Mouse (Mus musculus) forebrain, postnatal 0 days (tissue): ENCODE measurements around the gene Cacna2d3. TPM values are rescaled to one million over a fixed set of nuclear protein-coding genes. Genes with fewer than 3 reads are reported as not detected.

Source experiments
- ATAC-seq: fragments of 200-750 bp; cut with Nextera tagmentation; 2 replicates; pipeline ENCODE4 v1.8.0; 2017; ENCODE audit warnings: mild to moderate bottlenecking, moderate library complexity
- DNase-seq: peaks from one replicate; pipeline ENCODE4 v3.0.0-alpha.2; 2015
- H3K27ac ChIP-seq: fragments of 300-500 bp; sonication (generic); 2 replicates; pipeline ENCODE4 v1.5.1; 2014; ENCODE audit warnings: low read depth, mild to moderate bottlenecking, antibody characterized with exemption, low read length, moderate library complexity, mixed read lengths
- H3K27me3 ChIP-seq: fragments of 300-500 bp; sonication (generic); 2 replicates; pipeline ENCODE4 v1.6.1; 2014; ENCODE audit warnings: mild to moderate bottlenecking, low read length, mixed read lengths; ENCODE audit not compliant: insufficient read depth
- H3K36me3 ChIP-seq: fragments of 300-500 bp; sonication (generic); 2 replicates; pipeline ENCODE4 v1.6.1; 2014; ENCODE audit warnings: mild to moderate bottlenecking, moderate library complexity; ENCODE audit not compliant: insufficient read depth
- H3K4me1 ChIP-seq: fragments of 300-500 bp; sonication (generic); 2 replicates; pipeline ENCODE4 v1.6.1; 2014; ENCODE audit warnings: antibody characterized with exemption; ENCODE audit not compliant: insufficient read depth
- H3K4me2 ChIP-seq: fragments of 300-500 bp; sonication (generic); 2 replicates; pipeline ENCODE4 v1.6.1; 2014; ENCODE audit warnings: low read depth, mild to moderate bottlenecking, moderate library complexity
- H3K4me3 ChIP-seq: fragments of 300-500 bp; sonication (generic); 2 replicates; pipeline ENCODE4 v1.5.1; 2014; ENCODE audit warnings: low read depth, low read length, mixed read lengths
- H3K9ac ChIP-seq: fragments of 300-500 bp; sonication (generic); 2 replicates; pipeline ENCODE4 v1.6.1; 2014; ENCODE audit warnings: mild to moderate bottlenecking
- H3K9me3 ChIP-seq: fragments of 300-500 bp; sonication (generic); 2 replicates; pipeline ENCODE4 v1.6.1; 2016; ENCODE audit warnings: low read length
- CTCF ChIP-seq: sonication (generic); IDR thresholded peaks from 2 replicates; pipeline ENCODE4 v1.5.1; 2016; ENCODE audit warnings: antibody characterized with exemption, control low read depth, low read depth
- WGBS: fragments of 180-500 bp; shearing (Covaris S2); extraction: QIAGEN DNeasy Blood & Tissue Kit; methylation state at CpG from one replicate; pipeline ENCODE4 v1.1.7; 2014; 5-methylcytosine and 5-hydroxymethylcytosine counted together
- polyA plus RNA-seq: library from polyadenylated mRNA; unstranded; fragments of >200 nt; fragmentation: Nextera tagmentation; extraction: Ambion mirVana; gene quantifications from 2 replicates; pipeline ENCODE4 v1.2.1, GENCODE M21; 2015
- total RNA-seq: library from RNA; depleted of rRNA; stranded (reverse); fragments of >200 nt; gene quantifications from 2 replicates; pipeline ENCODE4 v1.2.3, GENCODE M21; 2014

Cacna2d3 gene
- total and polyA plus RNA-seq, 2 experiments from 2014 or later: 28.1 to 37.7 TPM

- H3K9me3 ChIP-seq: no peaks in the 10 kb centered on the region
- DNase-seq (no peak), ATAC-seq (no peak)
- no peak overlapping the region for H3K4me3 ChIP-seq
- TF ChIP-seq CTCF: no peak
- H3K9ac ChIP-seq: no peak overlapping the region
- no peaks in the 10 kb centered on the region for H3K36me3 ChIP-seq
- H3K4me2 ChIP-seq: no peak overlapping the region
- H3K27me3 ChIP-seq: no peaks in the 10 kb centered on the region
- H3K27ac ChIP-seq: no peak overlapping the region
- H3K4me1 ChIP-seq: peaks cover 5% of the 10 kb centered on the region; the same call in 1 of the 2 replicates
Observed at GRCm38 (mm10) chr14:29228471-29228870, 493.2 kb downstream of the Cacna2d3 start.

GRCm38 (mm10) chr14:29227959-29228358 lies 493.7 kb downstream of the Cacna2d3 start:
- Histone ChIP-seq H3K4me1 (peaks cover 5% of the 10 kb centered on the region; the same call in 1 of the 2 replicates), H3K27me3 (no peaks in the 10 kb centered on the region), H3K9me3 (no peaks in the 10 kb centered on the region), H3K4me3 (no peak overlapping the region), H3K9ac (no peak overlapping the region), H3K4me2 (no peak overlapping the region), H3K36me3 (no peaks in the 10 kb centered on the region), H3K27ac (no peak overlapping the region)
- ATAC-seq (no peak), DNase-seq (no peak)
- WGBS: 92% methylated on average over 2 of the region's 2 CpGs
- no peak for TF ChIP-seq CTCF

GRCm38 (mm10) chr14:29225754-29226365 lies 495.8 kb downstream of the Cacna2d3 start:
- DNase-seq: peak; percentile 11
- 17% methylated on average over 2 of the region's 2 CpGs for WGBS
- no peak for TF ChIP-seq CTCF
- Histone ChIP-seq H3K9me3 (no peaks in the 10 kb centered on the region), H3K4me3 (no peak overlapping the region), H3K4me1 (peaks cover 5% of the 10 kb centered on the region; the same call in 1 of the 2 replicates), H3K4me2 (no peak overlapping the region), H3K27me3 (no peaks in the 10 kb centered on the region), H3K9ac (no peak overlapping the region), H3K27ac (no peak overlapping the region), H3K36me3 (no peaks in the 10 kb centered on the region)
- no peak for ATAC-seq

- Histone ChIP-seq H3K4me1 (no peaks in the 10 kb centered on the region), H3K4me3 (no peak overlapping the region), H3K27ac (no peak overlapping the region), H3K9ac (no peak overlapping the region), H3K9me3 (no peaks in the 10 kb centered on the region), H3K36me3 (no peaks in the 10 kb centered on the region), H3K4me2 (no peak overlapping the region), H3K27me3 (no peaks in the 10 kb centered on the region)
- ATAC-seq (no peak), DNase-seq (no peak)
- WGBS: 78% methylated on average over 1 of the region's 1 CpGs
- no peak for TF ChIP-seq CTCF
Observed at GRCm38 (mm10) chr14:29223012-29223411, 498.7 kb downstream of the Cacna2d3 start.

- DNase-seq: no peak
- no peak overlapping the region for H3K4me2 ChIP-seq
- H3K9ac ChIP-seq: no peak overlapping the region
- TF ChIP-seq CTCF: no peak
- no peaks in the 10 kb centered on the region for H3K9me3 ChIP-seq
- no peak overlapping the region for H3K4me3 ChIP-seq
- no peaks in the 10 kb centered on the region for H3K36me3 ChIP-seq
- no peak overlapping the region for H3K27ac ChIP-seq
- WGBS: 58% methylated on average over 4 of the region's 4 CpGs
- no peaks in the 10 kb centered on the region for H3K27me3 ChIP-seq
- no peak for ATAC-seq
- H3K4me1 ChIP-seq: no peaks in the 10 kb centered on the region
Observed at GRCm38 (mm10) chr14:29222191-29222882, 499.3 kb downstream of the Cacna2d3 start.

- TF ChIP-seq CTCF: no peak
Observed at GRCm38 (mm10) chr14:29216106-29216505, 505.6 kb downstream of the Cacna2d3 start.

GRCm38 (mm10) chr14:29204967-29205268 lies 516.7 kb downstream of the Cacna2d3 start:
- ATAC-seq: no peak
- Histone ChIP-seq H3K27ac (no peak overlapping the region), H3K4me1 (no peaks in the 10 kb centered on the region), H3K4me2 (no peak overlapping the region), H3K4me3 (no peak overlapping the region), H3K27me3 (no peaks in the 10 kb centered on the region), H3K36me3 (no peaks in the 10 kb centered on the region), H3K9ac (no peak overlapping the region), H3K9me3 (no peaks in the 10 kb centered on the region)
- TF ChIP-seq CTCF: no peak
- WGBS: 6% methylated on average over 1 of the region's 1 CpGs
- no peak for DNase-seq

More at GRCm38 (mm10) chr14:29216106-29216505, 505.6 kb downstream of the Cacna2d3 start:
- ATAC-seq (no peak), DNase-seq (no peak)
- WGBS: 75% methylated on average over 1 of the region's 1 CpGs
- Histone ChIP-seq H3K4me1 (no peaks in the 10 kb centered on the region), H3K9me3 (no peaks in the 10 kb centered on the region), H3K36me3 (no peaks in the 10 kb centered on the region), H3K27ac (no peak overlapping the region), H3K4me2 (no peak overlapping the region), H3K27me3 (no peaks in the 10 kb centered on the region), H3K9ac (no peak overlapping the region), H3K4me3 (no peak overlapping the region)
